Mouse (Mus musculus) midbrain, postnatal 0 days (tissue): ENCODE measurements around the gene Mkrn1. TPM values are rescaled to one million over a fixed set of nuclear protein-coding genes. Genes with fewer than 3 reads are reported as not detected.
"Not testable (repeated sequence)": the region's sequence is repeated elsewhere in the genome, so short reads cannot be mapped to it uniquely, and the experiment has no call there.

Experiments
- ATAC-seq: fragments of 200-750 bp; cut with Nextera tagmentation; 2 replicates; pipeline ENCODE4 v1.8.0; 2017; ENCODE audit warnings: moderate number of reproducible peaks, mild to moderate bottlenecking, moderate TSS enrichment, moderate library complexity; ENCODE audit not compliant: low FRiP score
- DNase-seq: peaks from one replicate; pipeline ENCODE4 v3.0.0-alpha.2; 2015; ENCODE audit warnings: low spot score
- H3K27ac ChIP-seq: fragments of 300-500 bp; sonication (generic); 2 replicates; pipeline ENCODE4 v1.5.1; 2014; ENCODE audit warnings: low read depth, mild to moderate bottlenecking, low read length, mixed read lengths
- H3K27me3 ChIP-seq: fragments of 300-500 bp; sonication (generic); 2 replicates; pipeline ENCODE4 v1.6.1; 2014; ENCODE audit warnings: low read length, control low read depth, mixed read lengths; ENCODE audit not compliant: insufficient read depth
- H3K36me3 ChIP-seq: fragments of 300-500 bp; sonication (generic); 2 replicates; pipeline ENCODE4 v1.6.1; 2014; ENCODE audit warnings: low read length, control low read depth, mixed read lengths; ENCODE audit not compliant: insufficient read depth
- H3K4me1 ChIP-seq: fragments of 300-500 bp; sonication (generic); 2 replicates; pipeline ENCODE4 v1.6.1; 2014; ENCODE audit warnings: mild to moderate bottlenecking, control low read depth, antibody characterized with exemption, low read length, mixed read lengths; ENCODE audit not compliant: insufficient read depth
- H3K4me2 ChIP-seq: fragments of 300-500 bp; sonication (generic); 2 replicates; pipeline ENCODE4 v1.6.1; 2014; ENCODE audit warnings: low read depth, mild to moderate bottlenecking, low read length, mixed read lengths; ENCODE audit not compliant: poor library complexity, severe bottlenecking
- H3K4me3 ChIP-seq: fragments of 300-500 bp; sonication (generic); 2 replicates; pipeline ENCODE4 v1.5.1; 2014; ENCODE audit warnings: low read depth, mild to moderate bottlenecking, low read length, moderate library complexity
- H3K9ac ChIP-seq: fragments of 300-500 bp; sonication (generic); replicated peaks from 2 replicates; pipeline ENCODE4 v1.6.1; 2014; ENCODE audit warnings: mild to moderate bottlenecking, low read length, moderate library complexity, mixed read lengths; ENCODE audit not compliant: poor library complexity, severe bottlenecking
- H3K9me3 ChIP-seq: fragments of 300-500 bp; sonication (generic); 2 replicates; pipeline ENCODE4 v1.6.1; 2016; ENCODE audit warnings: low read length, control low read depth
- CTCF ChIP-seq: IDR thresholded peaks from 2 replicates; pipeline ENCODE4 v1.5.1; 2016; ENCODE audit warnings: antibody characterized with exemption, mild to moderate bottlenecking
- WGBS: fragments of 180-500 bp; shearing (Covaris S2); extraction: QIAGEN DNeasy Blood & Tissue Kit; methylation state at CpG from one replicate; pipeline ENCODE4 v1.1.7; 2014; 5-methylcytosine and 5-hydroxymethylcytosine counted together
- polyA plus RNA-seq: library from polyadenylated mRNA; unstranded; fragments of >200 nt; fragmentation: Nextera tagmentation; extraction: Ambion mirVana; gene quantifications from 2 replicates; pipeline ENCODE4 v1.2.1, GENCODE M21; 2015
- total RNA-seq: library from RNA; depleted of rRNA; stranded (reverse); fragments of >200 nt; gene quantifications from 2 replicates; pipeline ENCODE4 v1.2.3, GENCODE M21; 2014

Gene Mkrn1
- total and polyA plus RNA-seq, 2 experiments from 2014 or later: 201 to 238 TPM

GRCm38 (mm10) chr6:39372727-39373126 is 47.5 kb downstream of the Mkrn1 start:
- Histone ChIP-seq H3K9me3 (no peaks in the 10 kb centered on the region), H3K4me2 (no peak overlapping the region), H3K9ac (no peak overlapping the region), H3K27me3 (no peaks in the 10 kb centered on the region), H3K27ac (no peak overlapping the region), H3K36me3 (no peaks in the 10 kb centered on the region), H3K4me3 (no peak overlapping the region), H3K4me1 (0 out of 2 replicates have a peak, but pooled peaks cover 5% of the 10 kb centered on the region)
- whole genome bisulfite sequencing: 61% methylated on average over 7 of the region's 7 CpGs
- TF ChIP-seq CTCF: no peak
- ATAC-seq (no peak), DNase-seq (no peak)

DNA sequence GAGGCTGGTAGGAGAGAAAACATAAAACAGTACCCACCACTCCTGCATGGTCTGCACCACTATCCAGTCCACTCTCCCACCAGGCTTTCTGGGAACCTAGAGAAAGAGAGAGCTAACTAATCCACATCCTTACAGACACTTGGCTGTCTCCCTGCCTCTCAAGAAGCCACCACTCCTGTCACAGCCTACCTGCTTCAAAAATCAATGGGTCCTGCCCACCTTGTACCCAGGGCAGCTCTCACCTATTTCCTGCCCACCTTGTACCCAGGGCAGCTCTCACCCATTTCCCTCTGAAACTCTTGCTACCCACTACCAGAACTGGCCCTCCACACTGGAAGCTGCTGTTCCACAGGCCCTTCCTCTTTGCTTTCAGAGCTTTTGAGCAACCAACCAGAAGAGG is 48.2 kb downstream of the Mkrn1 start:
- Histone ChIP-seq H3K27me3 (no peaks in the 10 kb centered on the region), H3K27ac (no peak overlapping the region), H3K4me3 (no peak overlapping the region), H3K36me3 (no peaks in the 10 kb centered on the region), H3K9ac (no peak overlapping the region), H3K9me3 (no peaks in the 10 kb centered on the region), H3K4me2 (no peak overlapping the region), H3K4me1 (0 out of 2 replicates have a peak, but pooled peaks cover 5% of the 10 kb centered on the region)
- no peak for TF ChIP-seq CTCF
- no peak for ATAC-seq
- DNase-seq: no peak

GRCm38 (mm10) chr6:39369631-39370030 is 50.6 kb downstream of the Mkrn1 start:
- Histone ChIP-seq H3K9me3 (no peaks in the 10 kb centered on the region), H3K4me3 (no peak overlapping the region), H3K27me3 (no peaks in the 10 kb centered on the region), H3K4me2 (no peak overlapping the region), H3K36me3 (no peaks in the 10 kb centered on the region), H3K27ac (no peak overlapping the region), H3K9ac (no peak overlapping the region), H3K4me1 (no peaks in the 10 kb centered on the region)
- 77% methylated on average over 3 of the region's 3 CpGs for WGBS
- TF ChIP-seq CTCF: no peak
- DNase-seq (no peak), ATAC-seq (no peak)

DNA sequence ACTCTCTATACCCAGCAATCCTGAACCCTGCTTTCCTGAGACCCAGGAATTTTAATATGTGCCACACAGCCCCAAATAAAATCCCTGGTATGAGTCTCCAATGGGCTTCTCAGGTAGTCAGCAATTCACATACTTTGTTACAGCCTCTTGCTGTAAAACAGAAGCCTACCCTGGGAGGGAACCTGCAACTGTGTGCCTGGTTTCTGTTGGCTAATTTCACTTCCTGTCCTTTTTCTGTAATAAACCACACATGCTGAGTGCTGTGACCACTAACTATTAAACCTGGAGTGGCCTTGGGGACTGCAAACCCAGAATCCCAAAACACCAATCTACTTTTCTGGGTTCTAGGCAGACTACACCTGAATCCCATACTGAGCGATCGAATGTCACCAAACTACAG is 57.6 kb downstream of the Mkrn1 start:
- Histone ChIP-seq H3K9ac (no peak overlapping the region), H3K4me1 (no peaks in the 10 kb centered on the region), H3K27ac (no peak overlapping the region), H3K27me3 (no peaks in the 10 kb centered on the region), H3K4me3 (no peak overlapping the region), H3K9me3 (no peaks in the 10 kb centered on the region), H3K36me3 (peaks cover 23% of the 10 kb centered on the region), H3K4me2 (no peak overlapping the region)
- WGBS: 95% methylated on average over 2 of the region's 2 CpGs
- DNase-seq: no peak
- ATAC-seq: no peak
- no peak for TF ChIP-seq CTCF

DNA sequence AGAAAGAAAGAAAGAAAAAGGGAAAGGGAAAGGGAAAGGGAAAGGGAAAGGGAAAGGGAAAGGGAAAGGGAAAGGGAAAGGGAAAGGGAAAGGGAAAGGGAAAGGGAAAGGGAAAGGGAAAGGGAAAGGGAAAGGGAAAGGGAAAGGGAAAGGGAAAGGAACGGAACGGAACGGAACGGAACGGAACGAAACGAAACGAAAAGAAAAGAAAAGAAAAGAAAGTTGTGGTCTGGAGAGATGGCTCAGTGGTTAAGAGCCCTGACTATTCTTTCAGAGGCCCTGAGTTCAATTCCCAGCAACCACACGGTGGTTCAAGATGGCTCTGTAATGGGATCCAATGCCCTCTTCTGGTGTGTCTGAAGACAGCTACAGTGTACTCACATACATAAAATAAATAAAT is 61.1 kb downstream of the Mkrn1 start:
- not testable (repeated sequence) for H3K4me3 ChIP-seq, H3K4me1 ChIP-seq, DNase-seq, H3K9ac ChIP-seq, ATAC-seq, H3K27ac ChIP-seq, H3K9me3 ChIP-seq, H3K27me3 ChIP-seq, H3K4me2 ChIP-seq
- H3K36me3 ChIP-seq: peaks cover 49% of the 10 kb centered on the region
- 94% methylated on average over 9 of the region's 9 CpGs for WGBS

DNA sequence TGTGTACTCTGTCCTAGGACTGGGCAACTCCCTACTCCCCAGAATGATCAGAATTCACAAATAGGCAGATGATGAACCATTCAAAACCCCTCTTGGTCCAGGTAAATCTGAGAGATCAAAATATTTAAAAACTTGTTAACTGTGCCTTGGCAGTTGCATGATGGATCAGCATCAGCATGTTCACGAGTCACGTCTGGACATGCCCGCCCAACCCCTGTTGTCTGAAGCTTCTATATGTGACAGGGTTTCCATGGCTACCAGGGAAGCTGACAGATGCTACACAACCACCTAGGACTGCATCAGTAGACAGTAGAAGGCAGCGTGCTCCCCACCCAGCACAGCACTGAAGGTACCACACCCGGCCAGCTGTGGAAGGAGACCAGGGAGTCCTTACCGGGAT is 71.3 kb downstream of the Mkrn1 start:
- Histone ChIP-seq H3K27ac (no peak overlapping the region), H3K4me1 (no peaks in the 10 kb centered on the region), H3K27me3 (no peaks in the 10 kb centered on the region), H3K4me3 (no peak overlapping the region), H3K4me2 (no peak overlapping the region), H3K9ac (no peak overlapping the region), H3K36me3 (peaks cover 33% of the 10 kb centered on the region), H3K9me3 (no peaks in the 10 kb centered on the region)
- WGBS: 60% methylated on average over 6 of the region's 6 CpGs
- DNase-seq (no peak), ATAC-seq (no peak)
- no peak for TF ChIP-seq CTCF
